Mouse (Mus musculus): ENCODE results near the gene Peak1. TPM values are rescaled to one million over a fixed set of nuclear protein-coding genes. Genes with fewer than 3 reads are reported as not detected.

Gene Peak1
- polyA plus RNA-seq, 1 experiment: 13.0 TPM

GRCm38 (mm10) chr9:56217386-56217785 lies 200.5 kb downstream of the Peak1 start:
- H3K36me3 ChIP-seq (ENCODE audit: control insufficient read depth, insufficient read depth, low read length): peaks cover 7% of the 10 kb centered on the region
- H3K4me3 ChIP-seq (ENCODE audit: low read depth, low read length): no peak overlapping the region
- 68% methylated on average over 1 of the region's 1 CpGs for WGBS
- H3K27ac ChIP-seq (ENCODE audit: insufficient read depth, low read depth, low read length): no peak overlapping the region
- peaks cover 12% of the 10 kb centered on the region; the same call in 1 of the 2 replicates for H3K4me1 ChIP-seq (ENCODE audit: control insufficient read depth, insufficient read depth, insufficient read length, low read length)
- no peak for TF ChIP-seq CTCF (IDR thresholded peaks at IDR 0.05; ENCODE audit: extremely low read depth, insufficient read length, insufficient replicate concordance, low read depth, low read length)
- H3K27me3 ChIP-seq (ENCODE audit: control insufficient read depth, insufficient read depth, low read length): no peaks in the 10 kb centered on the region

GRCm38 (mm10) chr9:56213451-56214291 lies 204.2 kb downstream of the Peak1 start:
- no peak for TF ChIP-seq POLR2A (IDR thresholded peaks at IDR 0.05; ENCODE audit: low read depth, low read length)
- peak; percentile 17; the same call in 1 of the 2 replicates for TF ChIP-seq CTCF (IDR thresholded peaks at IDR 0.05; ENCODE audit: extremely low read depth, insufficient read length, insufficient replicate concordance, low read depth, low read length)
- Histone ChIP-seq H3K4me3 (ENCODE audit: low read depth, low read length) (no peak overlapping the region), H3K27me3 (ENCODE audit: control insufficient read depth, insufficient read depth, low read length) (no peaks in the 10 kb centered on the region), H3K27ac (ENCODE audit: insufficient read depth, low read depth, low read length) (peak overlapping the region; percentile 54; the same call in 1 of the 2 replicates), H3K36me3 (ENCODE audit: control insufficient read depth, insufficient read depth, low read length) (peaks cover 7% of the 10 kb centered on the region), H3K4me1 (ENCODE audit: control insufficient read depth, insufficient read depth, insufficient read length, low read length) (peaks cover 12% of the 10 kb centered on the region; the same call in 1 of the 2 replicates)
- WGBS: 31% methylated on average over 11 of the region's 11 CpGs

- no peak for TF ChIP-seq POLR2A (IDR thresholded peaks at IDR 0.05; ENCODE audit: low read depth, low read length)
- no peak for TF ChIP-seq CTCF (IDR thresholded peaks at IDR 0.05; ENCODE audit: extremely low read depth, insufficient read length, insufficient replicate concordance, low read depth, low read length)
- peaks cover 35% of the 10 kb centered on the region for H3K36me3 ChIP-seq (ENCODE audit: control insufficient read depth, insufficient read depth, low read length)
- 79% methylated on average over 8 of the region's 8 CpGs for WGBS
These were observed 209.1 kb downstream of the Peak1 start for GRCm38 (mm10) chr9:56208817-56209216.

GRCm38 (mm10) chr9:56207516-56207915 lies 210.4 kb downstream of the Peak1 start:
- Histone ChIP-seq H3K36me3 (ENCODE audit: control insufficient read depth, insufficient read depth, low read length) (peaks cover 35% of the 10 kb centered on the region), H3K4me1 (ENCODE audit: control insufficient read depth, insufficient read depth, insufficient read length, low read length) (no peaks in the 10 kb centered on the region), H3K27me3 (ENCODE audit: control insufficient read depth, insufficient read depth, low read length) (no peaks in the 10 kb centered on the region), H3K27ac (ENCODE audit: insufficient read depth, low read depth, low read length) (no peak overlapping the region), H3K4me3 (ENCODE audit: low read depth, low read length) (no peak overlapping the region)
- WGBS: 76% methylated on average over 5 of the region's 5 CpGs
- TF ChIP-seq POLR2A (IDR thresholded peaks at IDR 0.05; ENCODE audit: low read depth, low read length) (no peak), CTCF (IDR thresholded peaks at IDR 0.05; ENCODE audit: extremely low read depth, insufficient read length, insufficient replicate concordance, low read depth, low read length) (no peak)

More at GRCm38 (mm10) chr9:56208817-56209216, 209.1 kb downstream of the Peak1 start:
- Histone ChIP-seq H3K27ac (ENCODE audit: insufficient read depth, low read depth, low read length) (no peak overlapping the region), H3K4me1 (ENCODE audit: control insufficient read depth, insufficient read depth, insufficient read length, low read length) (peaks cover 4% of the 10 kb centered on the region; the same call in 1 of the 2 replicates), H3K27me3 (ENCODE audit: control insufficient read depth, insufficient read depth, low read length) (no peaks in the 10 kb centered on the region), H3K4me3 (ENCODE audit: low read depth, low read length) (no peak overlapping the region)

- Histone ChIP-seq H3K27ac (ENCODE audit: insufficient read depth, low read depth, low read length) (no peak overlapping the region), H3K4me1 (ENCODE audit: control insufficient read depth, insufficient read depth, insufficient read length, low read length) (no peaks in the 10 kb centered on the region), H3K4me3 (ENCODE audit: low read depth, low read length) (no peak overlapping the region), H3K27me3 (ENCODE audit: control insufficient read depth, insufficient read depth, low read length) (no peaks in the 10 kb centered on the region), H3K36me3 (ENCODE audit: control insufficient read depth, insufficient read depth, low read length) (peaks cover 35% of the 10 kb centered on the region)
- 86% methylated on average over 10 of the region's 10 CpGs for WGBS
- TF ChIP-seq POLR2A (IDR thresholded peaks at IDR 0.05; ENCODE audit: low read depth, low read length): no peak
- TF ChIP-seq CTCF (IDR thresholded peaks at IDR 0.05; ENCODE audit: extremely low read depth, insufficient read length, insufficient replicate concordance, low read depth, low read length): no peak
These were observed 210.8 kb downstream of the Peak1 start for GRCm38 (mm10) chr9:56207083-56207482.

GRCm38 (mm10) chr9:56205336-56205735 lies 212.5 kb downstream of the Peak1 start:
- Histone ChIP-seq H3K27ac (ENCODE audit: insufficient read depth, low read depth, low read length) (no peak overlapping the region), H3K36me3 (ENCODE audit: control insufficient read depth, insufficient read depth, low read length) (peaks cover 30% of the 10 kb centered on the region), H3K27me3 (ENCODE audit: control insufficient read depth, insufficient read depth, low read length) (no peaks in the 10 kb centered on the region), H3K4me3 (ENCODE audit: low read depth, low read length) (no peak overlapping the region), H3K4me1 (ENCODE audit: control insufficient read depth, insufficient read depth, insufficient read length, low read length) (no peaks in the 10 kb centered on the region)
- 93% methylated on average over 11 of the region's 11 CpGs for WGBS
- TF ChIP-seq CTCF (IDR thresholded peaks at IDR 0.05; ENCODE audit: extremely low read depth, insufficient read length, insufficient replicate concordance, low read depth, low read length) (no peak), POLR2A (IDR thresholded peaks at IDR 0.05; ENCODE audit: low read depth, low read length) (no peak)

- no peak for TF ChIP-seq CTCF (IDR thresholded peaks at IDR 0.05; ENCODE audit: extremely low read depth, insufficient read length, insufficient replicate concordance, low read depth, low read length)
- TF ChIP-seq POLR2A (IDR thresholded peaks at IDR 0.05; ENCODE audit: low read depth, low read length): no peak
- WGBS: 93% methylated on average over 4 of the region's 4 CpGs
- no peak overlapping the region for H3K4me3 ChIP-seq (ENCODE audit: low read depth, low read length)
- no peaks in the 10 kb centered on the region for H3K27me3 ChIP-seq (ENCODE audit: control insufficient read depth, insufficient read depth, low read length)
- peaks cover 30% of the 10 kb centered on the region for H3K36me3 ChIP-seq (ENCODE audit: control insufficient read depth, insufficient read depth, low read length)
- H3K4me1 ChIP-seq (ENCODE audit: control insufficient read depth, insufficient read depth, insufficient read length, low read length): no peaks in the 10 kb centered on the region
- H3K27ac ChIP-seq (ENCODE audit: insufficient read depth, low read depth, low read length): no peak overlapping the region
These were observed 213.6 kb downstream of the Peak1 start for GRCm38 (mm10) chr9:56204316-56204715.

Measured in small intestine, adult 2 months (tissue).